Mouse (Mus musculus) adrenal gland, postnatal 36 days (tissue): ENCODE measurements around the gene Olfr170. TPM values are rescaled to one million over a fixed set of nuclear protein-coding genes. Genes with fewer than 3 reads are reported as not detected.
"Not testable (repeated sequence)": the region's sequence is repeated elsewhere in the genome, so short reads cannot be mapped to it uniquely, and the experiment has no call there.

ENCODE experiments used
- DNase-seq, 2 experiments: peaks; one replicate each; pipeline ENCODE4 v3.0.0; 2021; ENCODE audit warnings: mixed read lengths in 1 of 2
- long read RNA-seq, 2 experiments: library from polyadenylated mRNA; stranded (forward); transcript quantifications; one replicate each; pipeline ENCODE4 v2.0.0; 2021; ENCODE audit warnings: borderline sequencing depth in 2 of 2
- total RNA-seq, 2 experiments: library from RNA; stranded (reverse); gene quantifications; 2 replicates each; pipeline ENCODE4 v1.2.3; 2021

The Olfr170 gene
- total RNA-seq = not detected
- long read RNA-seq, experiment 1 = 0 reads
- long read RNA-seq, experiment 2 = 0 reads

DNA sequence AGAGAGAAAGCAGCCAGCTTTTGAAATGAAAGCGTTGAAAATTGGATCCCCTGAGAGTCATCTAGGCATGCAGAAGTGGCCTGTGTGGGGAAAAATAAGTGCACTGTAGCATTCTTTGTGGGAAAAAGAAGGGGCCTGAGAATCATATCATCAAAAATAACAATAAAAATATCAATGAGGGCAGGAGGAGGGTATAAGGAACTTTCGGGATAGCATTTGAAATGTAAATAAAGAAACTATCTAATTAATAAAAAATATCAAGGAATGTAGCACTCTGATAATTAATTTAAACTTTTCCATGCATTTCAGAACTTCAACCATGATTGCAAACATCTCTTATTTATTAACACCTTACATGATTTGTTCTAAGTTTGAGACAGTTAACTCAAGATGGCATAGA, at the start of gene Olfr170:
Gene Olfr170, minus strand, starts transcription at position 101 of the 400 bp plus-strand sequence.
- DNase-seq = not testable (repeated sequence)

DNA sequence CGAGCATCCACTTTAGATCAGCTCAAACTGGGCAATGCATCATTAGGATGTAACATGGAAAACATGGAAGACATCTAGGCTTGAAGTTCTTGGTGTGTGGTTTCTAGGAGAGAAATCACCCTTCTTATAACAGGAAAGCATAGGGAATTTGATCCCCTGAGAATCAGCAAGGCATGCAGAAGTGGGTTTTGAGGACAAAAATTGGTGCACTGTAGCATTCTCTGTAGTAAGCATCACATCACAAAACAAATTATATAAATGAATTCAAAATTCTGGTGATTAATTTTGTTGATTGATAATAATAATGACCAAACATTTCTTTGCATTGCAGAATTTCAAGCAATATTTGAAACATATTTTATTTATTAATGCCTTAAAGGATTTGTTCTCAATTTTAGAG, 18.1 kb upstream of the Olfr170 start, which contains the start of gene Olfr171:
Gene Olfr171, minus strand, starts transcription at position 101 of the 400 bp plus-strand sequence.
- DNase-seq = no peak

DNA sequence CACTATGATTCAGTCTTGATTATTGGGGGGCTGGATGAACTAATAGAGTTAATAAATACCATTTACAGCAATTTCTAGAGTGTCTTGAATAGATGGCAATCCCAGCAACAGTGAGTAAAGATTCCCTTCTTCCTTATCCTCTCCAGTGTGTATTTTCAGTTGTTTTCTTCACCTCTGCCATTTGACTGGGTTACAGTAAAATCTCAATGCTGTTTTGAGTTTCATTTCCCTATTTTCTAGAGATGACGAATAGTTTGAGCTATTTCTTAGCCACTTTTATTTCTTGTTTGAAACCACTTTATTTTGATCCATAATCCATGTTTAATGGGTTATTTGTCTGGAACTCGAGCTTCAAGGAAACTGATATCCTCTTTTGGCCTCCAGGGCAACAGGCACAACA, 8.5 kb downstream of the Olfr170 start:
- no peak for DNase-seq

DNA sequence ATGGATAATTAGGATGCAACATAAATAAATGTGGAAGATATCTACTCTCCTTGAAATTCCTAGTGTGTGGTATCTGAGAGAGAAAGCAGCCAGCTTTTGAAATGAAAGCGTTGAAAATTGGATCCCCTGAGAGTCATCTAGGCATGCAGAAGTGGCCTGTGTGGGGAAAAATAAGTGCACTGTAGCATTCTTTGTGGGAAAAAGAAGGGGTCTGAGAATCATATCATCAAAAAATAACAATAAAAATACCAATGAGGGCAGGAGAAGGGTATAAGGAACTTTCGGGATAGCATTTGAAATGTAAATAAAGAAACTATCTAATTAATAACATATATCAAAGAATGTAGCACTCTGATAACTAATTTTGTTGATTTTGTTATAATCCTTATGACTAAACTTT, 40.0 kb downstream of the Olfr170 start, which contains the start of gene Olfr169:
Gene Olfr169, minus strand, starts transcription at position 101 of the 400 bp plus-strand sequence.
- not testable (repeated sequence) for DNase-seq

Other genes with a start within 250 kb of the Olfr170 start
- not detected for gene Olfr165, start 188.7 kb downstream of the Olfr170 start, total RNA-seq
- not detected for gene Olfr166, start 128.2 kb downstream of the Olfr170 start, total RNA-seq
- gene Olfr167, start 89.6 kb downstream of the Olfr170 start, total RNA-seq = not detected
- not detected for gene Olfr168, start 76.3 kb downstream of the Olfr170 start, total RNA-seq
- gene Olfr169, start 40.1 kb downstream of the Olfr170 start, total RNA-seq = not detected
- gene Olfr171, start 18.0 kb upstream of the Olfr170 start, total RNA-seq = not detected
- gene Lamp3, start 94.5 kb upstream of the Olfr170 start, total RNA-seq = under 1 TPM in 1 of 2 experiments, not detected in 1; 0.10 TPM
- gene B3gnt5, start 148.3 kb upstream of the Olfr170 start, total RNA-seq = under 1 TPM; 0.17 to 0.30 TPM